Mouse (Mus musculus): Measurements from ENCODE around the gene C130032M10Rik.

- TF ChIP-seq CTCF (IDR thresholded peaks at IDR 0.05; ENCODE audit: insufficient read depth, low read depth, low read length) (no peak), POLR2A (IDR thresholded peaks at IDR 0.05; ENCODE audit: insufficient read depth, low read depth, low read length) (no peak)
These were observed 23.6 kb downstream of the C130032M10Rik start for GRCm38 (mm10) chr9:114538996-114539563.
